Mouse (Mus musculus) MEL (cell line): ENCODE data around the gene Ttll11. TPM values are rescaled to one million over a fixed set of nuclear protein-coding genes. Genes with fewer than 3 reads are reported as not detected.

Experiments used
- DNase-seq: peaks from one replicate; pipeline ENCODE4 v3.0.0; 2011; ENCODE audit warnings: low read depth, low spot score
- H3K27ac ChIP-seq: 2 replicates; pipeline ENCODE4 v1.5.1; 2012; ENCODE audit warnings: low read depth, mild to moderate bottlenecking, control low read depth, low read length, moderate library complexity; ENCODE audit not compliant: control insufficient read depth
- H3K27me3 ChIP-seq, 2 experiments: fragments of 150-350 bp in 1 of 2; sonication (generic) in 1 of 2; 2 replicates each; pipeline ENCODE4 v1.6.1; 2012; ENCODE audit warnings: low read length in 2 of 2, mild to moderate bottlenecking in 2 of 2, improper control_type of control experiment in 1 of 2, moderate library complexity in 1 of 2; ENCODE audit not compliant: insufficient read depth in 2 of 2, control insufficient read depth in 1 of 2
- H3K36me3 ChIP-seq, 2 experiments: 2 replicates each; pipeline ENCODE4 v1.6.1; 2012 to 2014; ENCODE audit warnings: low read length in 2 of 2, improper control_type of control experiment in 1 of 2, inconsistent platforms in 1 of 2, mild to moderate bottlenecking in 1 of 2; ENCODE audit not compliant: insufficient read depth in 2 of 2, control insufficient read depth in 1 of 2
- H3K4me1 ChIP-seq, 2 experiments: fragments of 150-350 bp in 1 of 2; sonication (generic) in 1 of 2; 2 replicates each; pipeline ENCODE4 v1.6.1; 2012; ENCODE audit warnings: low read length in 2 of 2, improper control_type of control experiment in 1 of 2, mild to moderate bottlenecking in 1 of 2; ENCODE audit not compliant: insufficient read depth in 2 of 2, control insufficient read depth in 1 of 2
- H3K4me3 ChIP-seq, 2 experiments: fragments of 150-350 bp in 1 of 2; sonication (generic) in 1 of 2; 2 replicates each; pipeline ENCODE4 v1.5.1; 2012; ENCODE audit warnings: low read depth in 2 of 2, low read length in 2 of 2, mild to moderate bottlenecking in 2 of 2, moderate library complexity in 2 of 2, control low read depth in 1 of 2, improper control_type of control experiment in 1 of 2; ENCODE audit not compliant: control insufficient read depth in 1 of 2, insufficient read depth in 1 of 2
- H3K79me2 ChIP-seq: 2 replicates; pipeline ENCODE4 v1.6.1; 2012; ENCODE audit warnings: mild to moderate bottlenecking, low read length, moderate library complexity; ENCODE audit not compliant: control insufficient read depth, poor library complexity, insufficient read depth
- H3K9ac ChIP-seq: 2 replicates; pipeline ENCODE4 v1.6.1; 2012; ENCODE audit warnings: low read depth, mild to moderate bottlenecking, control low read depth, low read length, moderate library complexity; ENCODE audit not compliant: control insufficient read depth, poor library complexity, severe bottlenecking
- H3K9me3 ChIP-seq: fragments of 150-350 bp; sonication (generic); replicated peaks from 2 replicates; pipeline ENCODE4 v1.6.1; 2012; ENCODE audit warnings: mild to moderate bottlenecking, low read length, improper control_type of control experiment, moderate library complexity; ENCODE audit not compliant: insufficient read depth
- BHLHE40 ChIP-seq: IDR thresholded peaks from 2 replicates; pipeline ENCODE4 v1.6.1; 2012; ENCODE audit warnings: low read depth, mild to moderate bottlenecking, inconsistent platforms, low read length, improper control_type of control experiment, borderline replicate concordance
- EP300 ChIP-seq, 2 experiments: IDR thresholded peaks; 2 replicates each; pipeline ENCODE4 v1.6.1; 2011; ENCODE audit warnings: improper control_type of control experiment in 2 of 2, low read length in 2 of 2, low read depth in 1 of 2, mild to moderate bottlenecking in 1 of 2
- GATA1 ChIP-seq: IDR thresholded peaks from 2 replicates; pipeline ENCODE4 v1.6.1; 2011; ENCODE audit warnings: low read depth, low read length, improper control_type of control experiment
- HCFC1 ChIP-seq: IDR thresholded peaks from 2 replicates; pipeline ENCODE4 v1.6.1; 2012; ENCODE audit warnings: low read depth, mild to moderate bottlenecking, inconsistent platforms, low read length, improper control_type of control experiment, moderate library complexity
- KAT2A ChIP-seq: conservative IDR thresholded peaks from 2 replicates; pipeline ENCODE4 v1.6.1; 2012; ENCODE audit warnings: low read depth, low read length, improper control_type of control experiment, inconsistent platforms
- MAFK ChIP-seq: IDR thresholded peaks from 2 replicates; pipeline ENCODE4 v1.6.1; 2011; ENCODE audit warnings: low read depth, mild to moderate bottlenecking, low read length, improper control_type of control experiment, borderline replicate concordance
- MAZ ChIP-seq: IDR thresholded peaks from 2 replicates; pipeline ENCODE4 v1.6.1; 2012; ENCODE audit warnings: low read depth, mild to moderate bottlenecking, inconsistent platforms, low read length, improper control_type of control experiment
- MEF2A ChIP-seq: IDR thresholded peaks from 2 replicates; pipeline ENCODE4 v1.6.1; 2014; ENCODE audit warnings: low read depth, mild to moderate bottlenecking, inconsistent platforms, low read length, improper control_type of control experiment; ENCODE audit not compliant: poor library complexity, insufficient replicate concordance, severe bottlenecking; ENCODE audit errors: extremely low read depth
- MXI1 ChIP-seq: IDR thresholded peaks from 2 replicates; pipeline ENCODE4 v1.6.1; 2011; ENCODE audit warnings: mild to moderate bottlenecking, low read depth, low read length, improper control_type of control experiment
- MYB ChIP-seq: IDR thresholded peaks from 2 replicates; pipeline ENCODE4 v1.6.1; 2011; ENCODE audit warnings: mild to moderate bottlenecking, low read depth, low read length, improper control_type of control experiment
- MYC ChIP-seq: IDR thresholded peaks from 2 replicates; pipeline ENCODE4 v1.6.1; 2011; ENCODE audit warnings: low read depth, mild to moderate bottlenecking, low read length, improper control_type of control experiment, moderate library complexity
- NRF1 ChIP-seq: IDR thresholded peaks from 2 replicates; pipeline ENCODE4 v1.6.1; 2014; ENCODE audit warnings: low read depth, mild to moderate bottlenecking, inconsistent platforms, low read length, improper control_type of control experiment, moderate library complexity; ENCODE audit not compliant: poor library complexity, insufficient read depth, severe bottlenecking
- POLR2AphosphoS2 ChIP-seq: IDR thresholded peaks from 2 replicates; pipeline ENCODE4 v1.6.1; 2011; ENCODE audit warnings: low read length, improper control_type of control experiment
- RAD21 ChIP-seq: IDR thresholded peaks from 2 replicates; pipeline ENCODE4 v1.6.1; 2011; ENCODE audit warnings: mild to moderate bottlenecking, low read depth, low read length, improper control_type of control experiment
- SMC3 ChIP-seq: IDR thresholded peaks from 2 replicates; pipeline ENCODE4 v1.6.1; 2011; ENCODE audit warnings: low read depth, low read length, improper control_type of control experiment
- UBTF ChIP-seq: IDR thresholded peaks from 2 replicates; pipeline ENCODE4 v1.6.1; 2012; ENCODE audit warnings: low read depth, mild to moderate bottlenecking, inconsistent platforms, low read length, improper control_type of control experiment, moderate library complexity, borderline replicate concordance; ENCODE audit not compliant: insufficient read depth
- ZC3H11A ChIP-seq: IDR thresholded peaks from 2 replicates; pipeline ENCODE4 v1.6.1; 2012; ENCODE audit warnings: low read depth, mild to moderate bottlenecking, inconsistent platforms, low read length, improper control_type of control experiment
- ZKSCAN1 ChIP-seq: IDR thresholded peaks from 2 replicates; pipeline ENCODE4 v1.6.1; 2012; ENCODE audit warnings: low read depth, mild to moderate bottlenecking, inconsistent platforms, low read length, improper control_type of control experiment, moderate library complexity
- polyA plus RNA-seq, 2 experiments: library from polyadenylated mRNA; stranded (reverse) in 1 of 2; unstranded in 1 of 2; fragments of >175 nt in 1 of 2; fragments of >200 nt in 1 of 2; gene quantifications; 2 replicates each; pipeline versions ENCODE4 v1.2.1 to v1.2.4; 2012; ENCODE audit warnings: low replicate concordance in 2 of 2, low read depth in 1 of 2; ENCODE audit not compliant: insufficient read length in 2 of 2, insufficient read depth in 1 of 2, missing spikeins in 1 of 2
- total RNA-seq: library from RNA; depleted of rRNA; stranded (reverse); fragments of 300-350 nt; gene quantifications from 2 replicates; pipeline ENCODE4 v1.2.3, GENCODE M21; 2012

Gene Ttll11
- total and polyA plus RNA-seq, 3 experiments = 1.2 to 2.5 TPM; not detected in 1

GRCm38 (mm10) chr2:35869165-35869564 is 110.5 kb downstream of the Ttll11 start:
- H3K9me3 ChIP-seq = no peaks in the 10 kb centered on the region
- no peak overlapping the region for H3K4me3 ChIP-seq
- DNase-seq = no peak
- no peak overlapping the region for H3K9ac ChIP-seq
- H3K4me1 ChIP-seq = no peaks in the 10 kb centered on the region
- H3K27ac ChIP-seq = no peak overlapping the region
- no peaks in the 10 kb centered on the region for H3K27me3 ChIP-seq
- no peaks in the 10 kb centered on the region for H3K36me3 ChIP-seq
- no peaks in the 10 kb centered on the region for H3K79me2 ChIP-seq
- TF ChIP-seq ZC3H11A (no peak), MAZ (no peak), SMC3 (no peak), MYB (no peak), MEF2A (no peak), HCFC1 (no peak), KAT2A (no peak), GATA1 (no peak), MYC (no peak)
- TF ChIP-seq, all 39 proteins: peak for 0

GRCm38 (mm10) chr2:35863284-35863683 is 116.4 kb downstream of the Ttll11 start:
- Histone ChIP-seq H3K4me1 (no peaks in the 10 kb centered on the region), H3K79me2 (no peaks in the 10 kb centered on the region), H3K4me3 (no peak overlapping the region)
- DNase-seq = no peak
- no peak for TF ChIP-seq RAD21
- TF ChIP-seq KAT2A = no peak
- no peak for TF ChIP-seq ZKSCAN1
- no peak for TF ChIP-seq EP300 (IDR thresholded peaks at IDR 0.05; ENCODE audit: low read depth in 1 of 2, low read length in 2 of 2)
- TF ChIP-seq UBTF = no peak
- no peak for TF ChIP-seq ZC3H11A
- no peak for TF ChIP-seq MAFK
- TF ChIP-seq POLR2AphosphoS2 = no peak
- no peak for TF ChIP-seq BHLHE40
- no peak for TF ChIP-seq MXI1
- TF ChIP-seq NRF1 = no peak
- TF ChIP-seq, all 39 proteins: peak for 0
- Histone ChIP-seq H3K9ac (no peak overlapping the region), H3K27ac (no peak overlapping the region), H3K9me3 (no peaks in the 10 kb centered on the region), H3K36me3 (no peaks in the 10 kb centered on the region), H3K27me3 (no peaks in the 10 kb centered on the region)
